Mouse (Mus musculus) megakaryocyte progenitor cell, adult 5-6 weeks (primary cell): ENCODE data around the gene Inpp5a. TPM values are rescaled to one million over a fixed set of nuclear protein-coding genes. Genes with fewer than 3 reads are reported as not detected.

Experiments
- ATAC-seq: replicated peaks from 2 replicates; pipeline ENCODE4 v1.8.0; 2016; ENCODE audit warnings: mild to moderate bottlenecking, moderate TSS enrichment, inconsistent platforms; ENCODE audit not compliant: poor library complexity
- total RNA-seq, 2 experiments: library from RNA; stranded (forward) in 1 of 2; stranded (reverse) in 1 of 2; fragments of 157-497, 149-512 nt in 1 of 2; fragments of 200-1000 nt in 1 of 2; gene quantifications; 2 replicates each; pipeline versions ENCODE4 v1.2.3 to v1.2.4; 2015 to 2017

Inpp5a gene
- total RNA-seq, 2 experiments from 2014 or later, result 9.9 to 11.2 TPM

DNA sequence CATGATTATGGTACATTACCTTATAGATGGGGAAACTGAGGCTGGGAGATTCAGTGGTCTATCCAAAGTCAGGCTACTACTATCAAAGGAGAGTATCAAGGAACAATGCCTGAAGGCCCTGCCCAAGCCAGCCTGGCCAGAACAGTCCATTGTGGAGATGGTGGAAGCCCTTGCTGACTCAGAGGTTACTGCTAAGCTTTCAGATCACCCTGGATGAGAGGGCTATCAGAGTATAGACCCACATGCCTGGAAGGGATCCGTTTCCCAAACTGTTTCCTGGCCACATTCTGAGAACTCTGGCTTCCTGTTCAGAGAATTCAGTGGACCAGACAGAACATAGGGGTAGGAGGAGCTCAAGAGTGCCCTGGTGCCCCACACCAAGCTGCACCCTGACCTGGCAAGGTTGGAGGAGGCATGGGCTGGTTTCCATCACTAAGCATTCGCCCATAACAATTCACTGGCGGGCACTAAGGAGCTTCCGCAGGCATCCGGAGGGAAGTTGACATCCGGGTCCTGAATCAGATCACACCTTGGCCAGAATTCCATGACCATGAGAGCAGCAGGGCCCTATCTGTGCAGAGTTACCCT, 19.3 kb upstream of the Inpp5a start:
- ATAC-seq, result no peak

DNA sequence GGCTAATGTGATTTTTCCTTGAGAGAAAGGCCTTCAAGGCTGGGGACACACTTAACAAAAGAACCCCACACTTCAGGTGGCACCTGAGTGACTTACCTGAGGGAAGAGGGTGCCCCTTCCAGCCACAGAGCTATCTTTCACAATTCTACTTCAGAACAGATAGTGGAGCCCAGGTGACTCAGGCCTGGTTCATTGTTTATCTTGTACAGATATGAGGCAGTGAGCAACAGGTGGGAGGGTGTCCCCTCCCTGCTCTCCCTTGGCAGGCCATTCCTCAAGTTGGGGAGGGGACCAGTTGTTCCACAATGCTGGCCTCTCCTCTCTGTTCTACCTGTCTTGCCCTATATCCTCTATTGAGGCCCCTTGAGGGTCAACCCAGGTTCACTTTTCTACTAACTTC, 17.5 kb upstream of the Inpp5a start:
- ATAC-seq, result no peak

DNA sequence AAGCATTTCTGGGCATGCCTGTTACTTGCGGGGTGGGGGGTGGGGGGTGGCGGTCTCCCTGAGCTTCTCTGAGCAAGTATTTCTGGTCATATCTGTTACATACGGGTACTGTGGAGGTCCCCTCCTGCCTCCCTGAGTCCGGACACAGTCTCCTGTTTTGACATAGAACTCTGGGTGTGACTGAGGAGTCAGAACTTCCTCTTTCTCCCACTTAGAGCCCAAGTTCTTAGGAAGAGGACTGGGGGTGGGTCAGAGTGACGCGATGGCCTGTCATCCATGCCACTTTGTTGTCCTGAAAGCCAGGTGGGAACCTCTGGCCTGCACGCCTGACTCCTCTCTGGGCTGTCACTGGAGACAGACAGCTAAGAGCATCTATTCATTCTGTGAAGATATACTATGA, 11.5 kb upstream of the Inpp5a start:
- peak; percentile 98 for ATAC-seq

DNA sequence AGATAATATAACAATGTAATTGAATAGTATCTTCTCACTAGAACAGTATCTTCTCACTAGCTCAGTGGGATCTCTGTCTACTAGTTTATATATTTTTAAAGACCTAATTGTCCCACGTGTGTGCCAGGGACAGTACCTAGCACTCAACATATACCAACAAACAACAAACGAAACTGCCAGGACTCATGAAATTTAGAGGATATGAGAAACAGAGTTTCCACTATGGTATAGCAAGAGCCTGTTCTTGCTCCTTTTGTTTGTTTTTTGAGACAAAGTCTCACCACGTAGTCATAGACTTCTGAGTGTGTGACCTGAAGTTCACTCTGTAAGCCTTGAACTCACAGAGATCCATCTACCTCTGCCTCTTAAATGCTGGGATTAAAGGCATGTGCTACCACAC, 10.6 kb upstream of the Inpp5a start:
- no peak for ATAC-seq

DNA sequence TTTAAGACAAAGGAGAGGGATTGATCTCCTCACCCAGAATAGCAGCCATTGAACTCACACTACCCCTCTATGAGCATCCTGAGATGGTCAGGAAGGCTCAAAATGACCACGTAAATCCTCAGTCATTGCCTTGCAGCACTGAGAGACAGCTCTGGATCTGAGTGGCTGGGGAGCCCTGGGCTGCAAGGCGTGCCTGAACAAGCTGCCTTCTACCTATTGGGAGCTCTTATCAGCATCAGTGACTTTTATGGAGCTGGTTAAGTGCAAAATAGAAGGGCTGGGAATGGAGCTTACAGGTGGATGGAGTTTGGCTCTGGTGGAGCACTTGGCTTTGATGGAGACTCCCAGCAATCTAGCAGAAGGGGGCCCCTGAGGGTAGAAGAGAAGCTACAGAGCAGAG, 9.2 kb upstream of the Inpp5a start:
- no peak for ATAC-seq

DNA sequence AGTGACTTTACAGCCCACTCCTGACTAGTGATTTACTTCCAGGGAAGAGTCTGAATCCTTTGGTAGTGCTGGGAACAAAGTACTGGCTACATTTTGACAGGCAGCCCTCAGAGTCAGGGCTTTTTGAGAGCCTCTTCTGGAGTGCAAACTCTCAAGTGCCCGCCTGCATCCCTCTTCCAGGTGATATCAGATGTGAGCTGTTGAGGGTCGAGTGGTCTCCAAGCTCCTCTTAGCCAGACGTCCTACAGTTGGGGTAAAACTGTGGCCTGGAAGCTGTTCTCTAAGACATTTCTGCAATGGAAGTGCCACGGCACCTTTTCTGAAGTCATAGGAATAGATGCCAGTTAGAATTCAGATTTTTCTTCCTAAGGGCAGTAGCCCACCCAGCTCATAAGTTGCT, 8.7 kb upstream of the Inpp5a start:
- ATAC-seq, result no peak

DNA sequence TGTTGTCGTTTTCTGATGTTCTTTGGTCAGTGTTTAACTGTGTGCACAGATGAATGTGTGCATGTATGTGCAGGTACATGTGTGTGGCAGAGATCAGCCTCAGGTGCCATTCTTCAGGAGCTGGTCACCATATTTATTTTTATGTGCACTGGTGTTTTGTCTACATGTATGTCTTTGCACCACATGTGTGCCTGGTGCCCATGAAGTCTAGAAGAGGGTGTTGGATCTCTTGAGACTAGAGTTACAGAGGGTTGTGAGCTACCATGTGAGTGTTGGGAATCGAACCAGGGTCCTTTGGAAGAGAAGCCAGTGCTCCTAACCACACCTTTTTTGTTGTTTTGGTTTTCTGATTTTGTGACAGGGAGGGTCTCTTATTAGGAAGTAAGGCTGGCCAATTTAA, 7.0 kb upstream of the Inpp5a start:
- no peak for ATAC-seq

DNA sequence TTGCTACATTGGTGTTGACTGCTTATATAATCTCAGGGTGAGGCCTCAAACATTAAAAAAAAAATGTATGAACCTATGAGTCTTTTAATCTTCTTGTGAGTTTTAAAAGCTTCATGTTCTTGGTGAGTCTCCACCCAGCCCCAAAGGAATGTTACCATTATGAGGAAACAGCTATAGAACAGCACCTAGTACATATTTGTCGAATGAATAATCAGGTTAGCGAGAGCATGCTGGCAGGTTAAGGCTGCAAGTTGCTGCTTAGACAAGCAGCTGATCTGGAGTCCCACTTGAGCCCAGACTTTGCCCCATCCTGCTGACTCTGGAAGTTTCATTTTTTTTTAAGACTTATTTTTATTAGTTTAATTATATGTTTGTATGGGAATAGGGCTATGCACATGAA, 6.1 kb upstream of the Inpp5a start:
- ATAC-seq, result no peak

DNA sequence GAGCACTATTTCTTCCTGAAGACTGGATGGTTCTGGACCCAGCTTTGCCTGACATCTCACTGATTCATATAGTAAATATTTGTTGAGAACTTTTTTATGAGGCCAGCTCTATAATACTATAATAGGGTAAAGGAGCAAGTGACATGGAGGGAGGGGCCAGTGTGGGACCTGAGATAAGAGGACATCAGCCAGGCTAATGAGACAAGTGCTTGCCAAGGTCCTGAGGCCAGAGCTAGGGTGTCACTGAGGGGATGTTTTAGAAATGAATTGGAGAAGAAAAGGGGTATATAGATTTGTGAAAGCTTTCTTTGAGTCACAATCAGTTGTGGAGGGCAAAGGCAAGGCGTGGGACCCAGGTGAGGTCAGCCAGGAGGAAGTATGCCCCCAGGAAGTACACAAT, 4.4 kb upstream of the Inpp5a start:
- peak; percentile 27 for ATAC-seq

DNA sequence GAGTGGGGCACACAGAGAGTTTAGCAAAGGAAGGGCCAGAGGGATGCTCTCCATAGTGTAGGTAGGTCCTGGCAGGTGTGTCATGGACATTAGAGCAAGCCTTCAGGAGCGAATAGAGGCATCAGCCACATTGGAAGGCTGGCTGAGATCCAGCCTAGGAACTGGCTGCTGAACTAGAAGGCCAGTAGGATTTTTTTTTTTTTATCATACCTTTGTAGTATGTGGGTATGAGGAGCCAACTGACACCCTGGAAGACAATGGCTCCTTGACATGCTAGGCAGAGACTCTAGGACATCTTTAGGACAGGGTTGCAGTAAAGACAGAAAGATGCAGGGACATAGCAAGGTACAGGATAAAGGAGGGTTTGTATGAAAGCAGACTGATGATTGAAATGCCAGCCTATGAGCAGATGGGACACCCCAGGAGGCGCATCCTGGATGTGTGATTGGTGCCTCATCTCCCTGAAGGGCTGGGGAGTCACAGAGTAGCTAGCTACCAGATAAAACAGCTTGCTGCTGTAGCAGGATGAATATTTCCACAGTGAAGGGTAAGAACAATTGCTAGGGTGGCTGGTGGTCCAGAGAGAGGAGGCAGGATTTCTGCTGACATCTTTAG, 3.9 kb upstream of the Inpp5a start:
- ATAC-seq, result no peak

DNA sequence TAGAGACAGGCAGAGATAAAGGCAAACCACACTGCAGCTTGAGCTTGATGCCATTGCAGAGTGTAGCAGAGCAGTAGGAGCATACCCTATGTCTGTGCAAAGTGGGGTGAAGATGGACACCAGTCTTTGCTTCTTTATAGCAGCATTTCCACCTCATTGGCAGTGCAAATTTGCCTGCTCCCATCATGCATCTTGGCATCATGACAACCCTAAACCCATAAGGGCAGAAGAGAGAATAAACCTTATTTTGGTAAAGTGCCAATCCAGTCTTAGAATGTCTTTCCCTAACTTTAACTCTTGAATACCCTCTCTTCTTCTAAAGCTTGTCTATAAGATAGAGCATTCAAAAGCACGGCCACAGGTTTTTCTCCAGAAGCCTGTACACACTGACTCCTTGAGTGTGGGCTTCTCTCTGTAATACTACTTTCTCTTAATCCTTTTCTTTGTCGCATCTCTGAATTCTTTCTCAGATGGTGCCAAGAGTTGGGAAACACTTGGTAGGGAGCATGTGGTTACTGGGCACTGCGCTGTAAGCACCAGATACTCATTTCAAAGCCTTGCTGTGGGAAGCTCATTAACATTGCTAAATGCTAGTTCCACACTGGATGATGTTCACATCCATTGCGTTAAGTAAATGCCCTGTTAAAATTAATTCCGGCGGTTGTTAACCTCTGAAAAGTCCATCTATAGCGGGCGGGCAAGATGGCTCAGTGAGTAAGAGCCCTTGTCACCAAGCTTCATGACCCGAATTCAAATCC, 1.8 kb upstream of the Inpp5a start:
- ATAC-seq, result no peak

DNA sequence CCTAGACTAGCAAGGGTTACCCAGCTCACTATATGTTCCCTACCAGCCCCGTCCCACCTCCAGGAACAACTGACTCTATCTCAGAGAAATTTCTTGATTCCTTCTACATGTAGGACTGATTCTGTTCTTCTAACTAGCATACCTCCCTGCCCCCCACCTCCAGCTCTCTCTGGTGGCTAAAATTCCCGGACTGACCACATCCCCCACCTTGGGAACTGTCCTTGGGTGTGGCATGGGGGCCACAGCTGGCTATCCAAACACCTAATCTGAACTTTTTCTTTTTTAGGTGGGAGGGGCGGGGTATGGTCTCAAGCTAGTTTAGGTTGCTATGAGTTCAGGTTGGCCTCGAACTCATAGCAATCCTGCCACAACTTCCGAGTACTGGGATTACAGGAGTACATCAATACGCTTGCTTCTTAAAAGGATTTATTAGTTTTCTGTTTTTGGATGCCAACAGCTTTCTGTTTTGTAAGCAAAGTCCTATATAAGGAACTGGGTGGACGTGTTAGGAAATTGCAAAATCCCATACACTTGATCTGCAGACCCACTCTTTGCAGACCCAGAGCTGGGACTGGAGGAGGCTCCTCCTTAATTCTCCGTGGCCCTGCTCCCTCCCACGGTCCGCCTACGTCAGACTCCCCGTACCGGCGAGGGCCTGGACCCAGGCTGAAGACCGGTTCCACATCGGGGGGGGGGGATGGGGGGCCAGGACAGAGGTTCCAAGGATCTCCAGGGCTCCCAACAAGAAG, 814 bp upstream of the Inpp5a start:
- ATAC-seq, result peak; percentile 55

DNA sequence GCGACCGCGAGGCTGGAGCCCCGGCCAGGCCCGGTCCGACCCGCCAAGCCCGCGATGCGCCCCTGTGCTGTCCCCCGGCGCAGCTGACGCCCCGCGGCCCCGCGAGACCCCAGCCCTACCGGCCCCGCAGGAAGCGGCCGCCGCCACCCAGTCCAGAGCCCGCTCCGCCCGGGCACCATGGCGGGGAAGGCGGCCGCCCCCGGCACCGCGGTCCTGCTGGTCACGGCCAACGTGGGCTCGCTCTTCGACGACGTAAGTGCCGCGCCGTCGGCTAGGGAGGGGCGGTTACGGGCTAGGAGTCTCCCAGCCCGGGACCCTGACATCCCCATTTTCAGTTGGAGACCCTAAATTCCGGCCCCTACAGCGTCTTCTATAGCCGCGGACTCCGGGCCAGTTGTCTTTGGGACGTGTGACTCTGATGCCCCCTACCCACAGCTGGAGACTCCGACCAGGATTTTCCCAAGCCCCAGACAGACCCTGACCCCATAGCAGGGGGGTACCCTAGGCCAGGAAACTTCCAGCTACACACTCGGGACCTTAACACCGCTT, 378 bp downstream of the Inpp5a start:
- peak; percentile 9; the same call in 1 of the 2 replicates for ATAC-seq

DNA sequence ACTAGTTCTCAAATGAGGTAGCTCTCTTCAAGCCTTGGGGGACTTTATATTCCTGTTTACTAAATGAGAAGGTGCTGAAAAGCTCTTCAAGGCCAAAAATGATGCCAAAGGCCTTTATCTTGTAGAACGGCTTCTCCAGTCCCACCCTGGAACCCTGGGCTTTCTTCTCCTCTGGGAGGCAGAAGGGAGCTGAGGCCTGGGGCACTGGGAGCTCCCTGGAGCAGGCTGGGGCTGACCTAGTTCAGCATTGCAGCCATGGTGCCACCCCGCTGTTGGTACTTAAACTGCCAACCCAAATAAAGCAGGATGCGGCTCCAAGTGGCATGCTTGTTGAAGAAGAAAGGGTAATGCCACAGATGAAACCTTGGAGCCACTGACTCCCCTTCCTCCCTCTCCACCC, 1.5 kb downstream of the Inpp5a start:
- ATAC-seq, result no peak

DNA sequence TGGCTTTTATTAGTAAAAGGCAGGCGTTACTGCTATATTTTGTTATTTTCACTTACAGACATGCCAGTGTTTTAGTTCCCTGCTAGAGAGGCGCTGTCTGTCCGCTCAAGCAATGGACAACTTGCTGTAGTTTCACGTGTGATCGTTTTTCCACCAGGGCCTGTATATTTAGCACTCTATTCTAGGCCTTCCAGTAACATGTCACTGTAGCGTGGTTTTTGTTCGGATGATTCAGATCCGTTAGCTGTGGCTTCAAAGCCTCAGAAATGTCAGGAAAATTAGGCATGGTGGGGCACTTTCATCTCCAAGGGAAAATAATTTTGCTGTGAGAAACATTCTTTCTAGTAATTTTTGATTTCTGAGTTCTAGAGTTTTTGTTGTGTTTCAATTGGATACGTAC, 2.0 kb downstream of the Inpp5a start:
- ATAC-seq, result no peak

DNA sequence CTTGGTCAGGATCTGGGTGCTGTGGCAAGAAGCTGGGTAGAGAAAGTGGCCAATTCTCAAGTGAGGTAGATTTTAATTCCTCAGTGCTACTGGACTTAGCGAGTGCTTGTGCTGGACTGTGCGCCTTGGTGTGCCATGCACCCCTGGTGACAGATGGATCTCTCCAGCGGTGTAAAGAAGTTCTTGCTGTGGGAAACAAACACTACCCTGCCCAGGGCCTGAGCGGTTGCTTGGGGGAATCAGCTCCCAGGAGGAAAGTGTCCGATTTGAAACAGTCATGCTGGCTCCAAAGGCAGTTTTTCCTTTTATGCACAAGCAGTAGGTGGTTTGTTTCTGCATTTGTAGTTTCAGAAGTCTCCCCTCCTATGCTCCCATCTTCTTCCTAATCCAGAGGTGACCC, 2.8 kb downstream of the Inpp5a start:
- no peak for ATAC-seq

DNA sequence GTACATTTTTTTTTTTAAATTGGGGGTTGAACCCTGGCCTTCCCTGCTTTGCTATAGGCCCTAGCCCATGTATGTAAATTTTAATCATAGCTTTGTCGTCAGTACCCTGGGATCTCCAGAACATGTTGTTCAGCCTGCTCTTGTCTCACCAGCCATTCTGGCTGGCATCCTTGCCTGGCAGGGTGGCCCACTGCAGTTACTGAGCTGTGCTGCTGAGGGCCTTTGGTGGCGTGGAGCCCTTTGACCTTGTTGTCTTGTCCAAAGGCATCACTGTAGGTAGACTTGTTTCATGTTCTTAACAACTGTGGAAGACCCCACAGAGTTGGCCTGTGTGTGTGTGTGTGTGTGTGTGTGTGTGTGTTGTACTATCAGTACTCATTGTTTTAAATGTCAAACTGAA, 3.2 kb downstream of the Inpp5a start:
- no peak for ATAC-seq

DNA sequence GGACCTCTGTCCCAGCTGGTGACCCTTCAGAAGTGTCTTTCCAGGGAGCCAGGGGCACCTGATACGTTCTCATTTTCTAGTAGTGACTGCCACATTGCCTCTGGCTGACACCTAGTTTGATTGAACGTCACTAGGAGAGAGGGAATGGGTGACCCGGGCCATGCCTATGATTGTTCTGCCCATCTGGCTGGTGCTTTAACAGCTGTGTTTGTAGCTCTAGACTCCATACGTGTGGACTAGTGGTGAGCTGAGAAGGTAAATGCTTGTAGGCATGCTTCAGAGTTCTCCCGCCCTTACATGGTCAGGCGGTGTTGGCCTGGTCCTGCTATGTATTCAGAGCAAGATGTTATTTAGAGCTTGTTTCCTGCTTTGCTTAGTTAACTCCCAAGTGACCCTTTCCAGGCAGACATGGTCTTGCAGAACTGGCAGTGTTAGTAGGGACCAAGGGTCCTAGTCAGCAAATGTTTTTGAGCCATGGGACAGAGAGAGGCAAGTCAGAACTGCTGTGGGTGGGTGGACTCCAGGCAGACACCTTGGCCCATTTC, 3.9 kb downstream of the Inpp5a start:
- ATAC-seq, result no peak

DNA sequence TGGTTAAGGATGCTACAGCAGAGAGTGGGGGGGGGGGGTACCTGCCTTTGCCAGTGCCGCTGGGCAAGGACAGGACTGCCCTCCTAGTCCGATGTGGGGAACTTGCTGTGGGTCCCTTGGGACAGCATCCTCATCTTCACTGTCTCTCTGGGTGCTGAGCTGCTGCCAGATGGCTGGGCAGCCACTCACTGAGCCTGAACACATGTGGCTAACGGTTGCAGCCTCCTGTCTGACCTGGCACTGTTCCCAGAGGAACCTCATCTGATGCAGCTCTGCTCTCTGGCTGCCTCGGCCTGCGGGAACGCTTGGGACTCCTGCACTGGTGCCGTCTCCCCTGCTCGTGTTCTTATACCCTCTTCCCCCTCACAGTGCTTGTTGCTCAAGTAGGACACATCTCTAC, 8.6 kb downstream of the Inpp5a start:
- ATAC-seq, result peak; percentile 72

DNA sequence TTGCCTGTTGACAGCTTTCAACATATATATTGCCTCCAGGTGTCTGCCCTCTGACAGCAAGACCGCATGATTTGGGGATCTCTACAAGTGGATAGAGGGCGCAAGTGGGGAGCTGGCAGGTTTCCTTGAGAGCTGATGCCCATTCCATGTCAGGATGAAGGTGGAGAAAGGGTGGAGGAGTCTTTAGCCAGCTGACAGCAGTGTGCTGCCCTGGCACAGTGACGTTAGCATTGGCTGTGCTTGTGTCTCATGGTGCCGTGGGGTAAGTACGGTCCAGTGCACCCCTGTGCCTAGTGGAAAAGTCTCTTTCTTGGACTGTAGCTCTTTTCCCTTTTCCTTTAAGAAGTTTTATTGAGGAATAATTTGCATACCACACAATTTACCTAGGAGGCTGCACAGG, 9.2 kb downstream of the Inpp5a start:
- ATAC-seq, result no peak

DNA sequence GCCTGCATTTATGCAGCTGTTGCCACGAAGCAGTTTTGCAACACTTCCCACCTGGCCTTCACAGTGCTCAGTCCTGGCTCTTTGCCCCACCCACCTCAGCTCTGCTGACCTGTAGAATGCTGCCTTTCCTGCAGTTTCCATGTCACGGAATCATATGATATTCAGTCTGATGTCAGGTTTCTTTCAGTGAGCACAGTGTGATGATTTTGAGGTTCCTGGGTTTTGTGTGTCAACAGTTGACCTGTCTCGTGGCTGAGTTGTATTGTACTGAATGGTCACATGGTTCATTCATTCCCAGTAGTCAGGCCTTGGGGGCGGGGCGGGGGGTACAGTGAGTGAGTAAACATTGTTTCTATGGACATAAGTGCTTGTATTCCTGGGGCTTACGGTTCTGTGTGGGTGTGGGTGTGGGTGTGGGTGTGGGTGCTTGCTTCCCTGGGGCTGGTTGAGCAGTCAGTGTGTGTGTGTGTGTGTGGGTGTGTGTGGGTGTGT, 9.7 kb downstream of the Inpp5a start:
- no peak for ATAC-seq
